Mouse (Mus musculus): ENCODE measurements around the gene Uba2. TPM values are rescaled to one million over a fixed set of nuclear protein-coding genes. Genes with fewer than 3 reads are reported as not detected.

Gene Uba2
- polyA plus RNA-seq (2012; rRNA removed), result 194 and 377 TPM in 2 replicates

DNA sequence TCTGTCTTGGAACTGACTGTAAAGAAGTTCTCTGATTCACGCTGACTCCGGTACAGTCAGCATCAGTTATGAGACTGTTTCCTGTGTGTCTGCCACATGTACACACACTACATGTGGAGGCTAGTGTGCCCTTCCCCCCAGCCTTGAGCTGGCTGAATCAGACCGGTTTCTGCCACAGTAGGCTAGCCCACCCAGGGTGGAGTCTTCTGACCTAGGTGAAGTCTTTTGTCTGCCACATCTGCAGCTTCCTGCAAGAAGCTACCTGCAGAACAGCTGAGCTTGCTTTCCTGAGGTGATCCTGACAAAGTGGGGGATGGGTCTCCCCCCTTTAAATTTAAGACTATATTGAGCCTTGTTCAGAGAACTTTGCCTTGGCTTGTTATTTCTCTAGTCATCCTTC is at the start of gene Uba2:
TSS of gene Uba2 (minus strand) at position 146 of the 400 bp plus-strand sequence.

DNA sequence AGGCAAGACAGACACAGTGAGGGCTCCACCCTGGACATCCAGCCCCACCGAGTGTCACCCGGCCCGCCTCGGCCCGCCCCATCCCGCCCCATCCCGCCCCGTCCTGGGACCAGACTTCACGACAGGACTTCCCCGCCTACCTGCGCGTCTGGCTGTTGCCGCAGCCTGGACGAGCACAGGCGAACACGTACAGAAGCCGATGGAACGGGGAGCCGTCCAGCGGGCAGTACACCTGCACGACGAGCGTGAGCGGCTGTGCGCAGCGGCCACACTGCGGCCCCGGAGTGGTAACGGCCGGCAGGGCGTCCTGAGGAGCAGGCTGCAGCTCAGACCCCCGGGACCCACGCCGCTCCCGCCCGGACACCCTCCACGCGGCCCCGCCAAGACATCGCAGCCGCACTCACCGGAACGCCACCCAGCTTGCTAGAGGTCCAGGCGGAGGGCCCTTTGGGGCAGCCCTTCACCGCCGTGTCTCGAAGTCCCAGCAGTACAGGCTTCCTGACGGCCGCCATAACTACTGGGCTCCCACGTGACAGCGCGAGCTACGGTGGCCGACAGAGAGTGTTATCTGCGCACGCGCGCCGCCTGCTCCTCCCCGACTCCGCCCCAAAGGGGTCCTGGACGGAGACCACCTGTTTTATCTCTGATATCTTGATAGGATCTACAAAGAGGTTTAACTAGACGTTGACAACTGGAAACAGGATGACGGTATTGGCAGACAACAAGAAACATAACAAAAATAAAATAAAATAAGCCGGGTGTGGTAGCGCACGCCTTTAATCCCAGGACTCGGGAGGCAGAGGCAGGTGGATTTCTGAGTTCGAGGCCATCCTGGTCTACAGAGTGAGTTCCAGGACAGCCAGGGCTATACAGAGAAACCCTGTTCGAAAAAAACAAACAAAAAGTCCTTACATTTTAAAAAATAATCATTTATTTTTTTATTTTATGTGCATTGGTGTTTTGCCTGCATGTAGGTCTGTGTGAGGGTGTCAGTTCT is 27.0 kb upstream of the Uba2 start, which contains the start of gene Pdcd2l:
TSS of gene Pdcd2l (minus strand) at position 530 of the 997 bp plus-strand sequence.

GRCm38 (mm10) chr7:34133117-34133762 is 36.2 kb downstream of the Uba2 start, which contains the start of gene Wtip:
Wtip (minus strand) TSS chr7:34133268.

GRCm38 (mm10) chr7:34094911-34095481 is 74.4 kb downstream of the Uba2 start, which contains the start of gene Scgb1b30:
Scgb1b30 (plus strand) TSS chr7:34095431.

Other genes with a start within 250 kb of the Uba2 start
- not detected in 2 replicates for gene Scgb2b26, start 224.6 kb downstream of the Uba2 start, polyA plus RNA-seq (2012; rRNA removed)
- gene Scgb2b27, start 155.7 kb downstream of the Uba2 start, polyA plus RNA-seq (2012; rRNA removed), result not detected in 2 replicates
- gene Scgb1b27, start 148.1 kb downstream of the Uba2 start, polyA plus RNA-seq (2012; rRNA removed), result not detected in 2 replicates
- not detected in 2 replicates for gene Scgb1b30, start 74.2 kb downstream of the Uba2 start, polyA plus RNA-seq (2012; rRNA removed)
- 26.6 and 37.1 TPM in 2 replicates for gene Wtip, start 36.3 kb downstream of the Uba2 start, polyA plus RNA-seq (2012; rRNA removed)
- 44.8 and 48.6 TPM in 2 replicates for gene Pdcd2l, start 27.1 kb upstream of the Uba2 start, polyA plus RNA-seq (2012; rRNA removed)
- 201 and 291 TPM in 2 replicates for gene Gpi1, start 60.7 kb upstream of the Uba2 start, polyA plus RNA-seq (2012; rRNA removed)
- gene Gm6096, start 81.4 kb upstream of the Uba2 start, polyA plus RNA-seq (2012; rRNA removed), result not detected in 2 replicates
- gene 4931406P16Rik, start 144.0 kb upstream of the Uba2 start, polyA plus RNA-seq (2012; rRNA removed), result 20.6 and 28.1 TPM in 2 replicates
- gene Lsm14a, start 223.7 kb upstream of the Uba2 start, polyA plus RNA-seq (2012; rRNA removed), result 107 and 117 TPM in 2 replicates